Mouse (Mus musculus) brain, embryonic 14.5 days (tissue): ENCODE measurements around the gene Ttll4. TPM values are rescaled to one million over a fixed set of nuclear protein-coding genes. Genes with fewer than 3 reads are reported as not detected.
A peak's percentile ranks its signal among the peaks of the same experiment; 100 is the strongest.

ENCODE experiments used
- DNase-seq: peaks from one replicate; pipeline ENCODE4 v3.0.0-alpha.2; 2011; ENCODE audit warnings: low read depth
- CTCF ChIP-seq: fragments of 200-500 bp; IDR thresholded peaks from 2 replicates; pipeline ENCODE4 v1.5.1; 2012; ENCODE audit warnings: inconsistent platforms, mild to moderate bottlenecking, moderate library complexity, borderline replicate concordance; ENCODE audit not compliant: insufficient read depth, insufficient read length; ENCODE audit errors: extremely low read depth
- POLR2A ChIP-seq: fragments of 200-500 bp; IDR thresholded peaks from 2 replicates; pipeline ENCODE4 v1.6.1; 2012; ENCODE audit warnings: mild to moderate bottlenecking, inconsistent platforms, borderline replicate concordance; ENCODE audit not compliant: poor library complexity, insufficient read depth, insufficient read length, severe bottlenecking; ENCODE audit errors: extremely low read depth
- polyA plus RNA-seq: library from polyadenylated mRNA; depleted of rRNA; stranded (reverse); fragments of >200 nt; gene quantifications from 2 replicates; pipeline ENCODE4 v1.2.3, GENCODE M21; 2012; rRNA removed

The Ttll4 gene
- 35.0 and 45.0 TPM in 2 replicates for polyA plus RNA-seq

DNA sequence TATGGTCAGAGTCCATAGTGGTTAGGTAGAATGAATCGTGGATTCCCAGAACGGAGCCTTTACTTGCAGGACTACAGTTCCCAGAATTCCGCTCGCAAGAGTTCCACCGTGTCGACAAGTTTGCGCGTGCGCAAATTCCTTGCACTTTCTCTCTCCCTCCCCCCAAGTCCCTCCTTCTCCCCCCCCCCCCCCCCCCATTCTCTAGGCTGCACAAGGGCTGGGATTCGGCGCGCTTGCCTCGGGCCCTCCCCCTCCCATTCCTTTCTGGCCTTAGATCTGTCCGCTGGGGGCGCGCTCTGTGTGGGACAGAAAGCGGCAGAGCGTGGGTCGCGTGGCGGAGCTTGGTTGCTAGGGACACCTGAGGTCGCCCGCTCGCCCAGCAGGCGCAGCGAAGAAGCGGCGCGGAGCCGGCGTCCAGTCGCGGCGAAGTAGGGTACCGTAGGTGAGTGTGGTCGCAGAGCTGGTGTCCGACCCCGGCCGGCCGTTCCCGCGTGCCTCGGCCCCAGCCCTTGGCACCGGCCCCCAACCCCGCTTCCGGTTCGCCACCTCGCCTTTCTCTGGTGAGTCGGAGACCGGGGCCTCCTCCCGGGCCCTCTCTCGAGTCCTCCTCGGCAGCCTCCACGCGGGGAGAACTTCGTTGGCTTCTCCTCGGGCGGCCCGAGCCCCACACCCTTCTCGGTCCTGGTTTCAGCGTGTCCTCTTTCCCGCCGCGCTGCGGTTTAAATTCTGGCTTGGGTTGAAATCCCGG, at the start of gene Ttll4:
Ttll4 (plus strand) TSS at position 298 of the 748 bp plus-strand sequence.
- TF ChIP-seq POLR2A = 0 out of 2 replicates have a peak, but pooled peaks have one; percentile 32
- TF ChIP-seq CTCF = peak; percentile 67
- peak; percentile 99 for DNase-seq

DNA sequence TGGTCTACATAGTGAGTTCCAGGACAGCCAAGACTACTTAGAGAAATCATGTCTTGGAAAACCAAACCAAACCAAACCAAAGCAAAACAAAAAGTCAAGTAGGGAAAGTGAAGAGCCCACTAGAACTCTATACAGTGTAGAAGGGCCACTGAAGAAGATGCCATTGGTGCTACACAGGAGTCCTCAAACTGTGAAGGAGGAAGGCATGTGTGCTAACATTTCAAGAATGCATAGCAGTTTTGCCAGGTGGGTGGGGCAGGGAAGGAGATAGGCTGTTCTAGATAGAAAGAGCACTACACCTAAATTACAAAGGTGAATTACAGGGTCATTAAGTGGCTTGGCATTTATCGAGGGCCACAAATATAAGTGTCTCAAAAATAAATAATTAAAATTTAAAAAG, 37.4 kb upstream of the Ttll4 start:
- TF ChIP-seq CTCF (no peak), POLR2A (no peak)
- no peak for DNase-seq

DNA sequence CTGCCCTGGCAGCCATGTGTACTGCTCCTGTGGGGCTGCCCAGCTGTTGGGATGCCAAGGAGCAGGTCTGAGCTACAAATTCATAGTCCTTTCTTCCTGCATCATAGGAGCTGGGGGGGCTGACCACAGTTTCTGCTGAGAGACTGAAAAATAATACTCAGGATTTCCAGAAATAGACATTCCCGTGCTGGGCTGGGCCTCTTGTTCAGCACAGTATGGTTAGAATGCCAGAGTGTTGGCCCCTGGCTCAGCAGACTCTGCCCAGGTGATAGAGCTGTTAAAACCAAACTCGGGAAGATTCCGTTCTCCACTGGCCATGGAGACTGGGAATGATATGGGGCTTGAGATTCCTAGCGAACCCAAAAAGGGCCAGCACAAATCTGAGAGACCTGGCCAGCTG, 35.5 kb upstream of the Ttll4 start:
- no peak for DNase-seq
- TF ChIP-seq CTCF = no peak
- TF ChIP-seq POLR2A = no peak

DNA sequence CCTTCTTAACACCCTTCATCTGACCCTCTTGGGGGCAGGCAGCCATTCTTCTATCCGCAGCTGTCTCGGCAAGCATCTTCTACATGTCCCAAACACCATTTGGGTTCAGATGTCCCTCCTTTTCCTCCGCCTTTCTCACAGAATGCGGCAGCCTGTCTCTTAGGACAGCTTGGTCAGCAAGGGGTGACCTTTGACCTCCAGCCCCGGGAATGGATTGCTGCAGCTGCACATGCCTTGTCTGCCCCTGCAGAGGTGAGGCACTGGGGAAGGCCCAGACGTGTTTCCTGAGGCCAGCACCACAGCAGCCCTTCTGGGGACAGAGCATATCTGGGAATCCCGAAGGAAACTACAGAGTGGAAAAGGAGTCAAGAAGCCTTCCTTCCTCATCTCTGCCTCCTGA, 33.5 kb upstream of the Ttll4 start:
- DNase-seq = no peak
- TF ChIP-seq CTCF (no peak), POLR2A (no peak)

DNA sequence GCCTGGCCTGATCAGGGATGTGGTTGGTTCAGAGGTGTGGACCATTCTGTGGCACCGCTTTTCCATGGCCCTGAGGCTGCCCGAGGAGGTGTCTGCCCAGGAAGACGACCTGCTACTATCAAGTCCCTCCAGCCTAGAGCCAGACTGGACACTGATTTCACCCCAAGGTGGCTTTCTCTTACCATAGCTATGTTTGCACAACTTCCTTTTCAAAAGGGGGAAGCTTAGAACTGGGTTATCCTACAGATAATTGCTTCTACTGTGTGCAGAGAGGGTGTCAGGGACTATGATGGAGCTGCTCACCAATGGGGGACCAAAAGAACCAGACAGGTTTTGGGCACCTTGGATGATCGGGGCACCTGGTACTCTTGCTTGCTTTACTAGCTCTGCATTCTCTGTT, 28.8 kb upstream of the Ttll4 start:
- no peak for DNase-seq
- no peak for TF ChIP-seq POLR2A
- TF ChIP-seq CTCF = no peak

DNA sequence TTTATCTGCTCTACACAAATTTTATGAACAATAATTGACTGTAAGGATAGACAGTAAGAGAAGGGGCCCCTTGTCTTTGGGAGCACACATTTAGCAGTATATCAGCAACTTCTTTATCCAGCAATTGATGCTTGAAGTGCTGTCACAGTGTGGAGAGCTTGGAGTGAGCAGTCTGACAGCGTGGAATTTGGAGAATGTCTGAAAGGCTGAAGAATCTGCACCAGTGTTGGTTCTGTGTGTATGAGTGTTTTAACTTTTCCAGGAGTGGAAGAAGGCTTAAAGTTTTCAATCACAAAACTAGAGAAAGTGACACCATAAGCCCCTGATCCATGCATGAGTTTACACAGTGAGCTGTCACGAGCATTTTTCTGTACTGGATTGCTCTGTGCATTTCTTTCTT, 18.0 kb upstream of the Ttll4 start:
- no peak for DNase-seq

DNA sequence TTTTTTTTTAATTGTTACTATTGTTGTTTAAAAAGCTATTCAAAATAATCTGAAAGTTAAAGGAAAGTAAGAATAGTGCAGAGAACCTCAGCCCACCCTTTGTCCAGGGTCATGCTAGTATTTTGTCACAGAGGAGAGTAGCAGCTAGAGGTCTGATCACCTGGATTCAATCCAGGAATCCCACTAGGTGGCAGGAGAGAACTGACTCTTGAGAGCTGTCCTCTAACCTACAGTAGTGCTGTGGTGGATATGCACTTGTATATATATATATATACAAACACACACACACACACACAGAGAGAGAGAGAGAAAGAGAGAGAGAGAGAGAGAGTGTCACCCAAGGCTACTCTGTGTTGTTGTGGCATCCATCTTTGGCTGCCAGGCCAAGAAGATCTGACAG, 17.6 kb upstream of the Ttll4 start:
- TF ChIP-seq POLR2A (no peak), CTCF (peak; percentile 45; the same call in 1 of the 2 replicates)
- DNase-seq = peak; percentile 50

More for the DNA sequence above, 18.0 kb upstream of the Ttll4 start:
- TF ChIP-seq POLR2A = no peak
- no peak for TF ChIP-seq CTCF

DNA sequence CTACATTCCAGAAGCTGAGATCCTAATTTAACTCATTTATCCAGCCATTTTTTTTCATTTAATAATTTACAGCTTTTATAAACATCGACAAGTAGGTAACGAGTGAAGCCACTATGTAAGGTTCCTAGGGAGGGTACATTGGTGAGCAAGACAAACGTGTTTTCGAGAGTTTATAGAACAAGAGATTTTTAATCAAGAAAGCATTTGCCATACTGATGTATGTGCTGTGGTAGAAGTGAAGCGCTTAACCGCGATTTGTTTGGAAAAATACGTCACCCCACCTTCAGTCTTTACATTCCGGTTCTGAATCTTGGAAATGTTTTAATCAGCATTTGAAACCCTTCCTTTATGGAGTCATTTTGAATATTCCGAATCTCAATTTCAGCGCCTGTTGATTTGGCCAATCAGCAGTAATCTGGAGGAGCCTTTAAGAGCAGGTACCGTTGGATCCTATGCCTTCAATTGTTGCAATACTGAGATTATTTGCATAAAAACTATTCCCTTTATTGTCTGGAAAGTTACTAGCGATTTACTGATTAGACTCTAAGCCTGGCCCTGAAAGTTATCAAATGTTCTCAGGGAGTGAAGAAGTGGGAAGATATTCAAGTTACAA, 814 bp downstream of the Ttll4 start:
- TF ChIP-seq CTCF (no peak), POLR2A (no peak)
- DNase-seq = peak; percentile 30

DNA sequence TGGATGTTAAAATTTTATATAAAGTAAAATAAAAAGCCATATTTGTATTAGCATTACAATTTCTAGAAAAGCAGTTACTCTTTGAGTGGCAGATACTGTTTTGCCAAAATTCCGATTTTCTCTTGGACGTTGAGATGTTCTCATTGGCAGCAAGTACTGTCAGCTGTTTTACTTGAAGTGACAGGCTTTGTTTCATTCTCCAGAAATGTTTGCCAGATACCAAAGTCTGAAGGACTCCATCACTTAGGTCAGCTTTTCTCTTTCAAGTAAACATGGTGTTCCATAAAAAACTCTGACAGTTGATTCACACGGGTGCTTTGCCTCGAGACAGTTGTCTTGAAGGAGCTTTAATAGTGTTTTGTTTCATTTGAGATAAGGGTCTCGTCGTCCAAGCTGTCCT, 3.6 kb downstream of the Ttll4 start:
- no peak for TF ChIP-seq POLR2A
- DNase-seq = no peak

DNA sequence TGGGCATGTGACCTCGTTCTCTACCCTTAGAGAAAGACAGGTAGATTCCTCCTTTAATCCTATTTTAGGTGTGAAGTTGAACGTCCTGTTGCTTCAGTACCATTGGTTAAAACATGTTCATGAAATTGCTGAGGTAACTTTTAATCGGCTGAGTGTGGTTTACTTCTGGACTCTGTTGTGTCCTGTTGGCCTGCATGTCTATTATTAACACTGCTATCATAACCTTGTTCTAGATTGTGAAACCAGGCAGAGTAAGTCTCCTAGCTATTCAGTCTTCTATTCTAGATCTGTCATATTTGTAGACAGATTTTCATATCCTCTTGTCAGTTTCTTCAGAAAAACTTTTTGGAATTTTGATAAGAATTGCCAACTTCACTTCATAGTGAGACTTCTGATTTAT, 6.8 kb downstream of the Ttll4 start:
- no peak for DNase-seq
- TF ChIP-seq POLR2A = no peak
- no peak for TF ChIP-seq CTCF

DNA sequence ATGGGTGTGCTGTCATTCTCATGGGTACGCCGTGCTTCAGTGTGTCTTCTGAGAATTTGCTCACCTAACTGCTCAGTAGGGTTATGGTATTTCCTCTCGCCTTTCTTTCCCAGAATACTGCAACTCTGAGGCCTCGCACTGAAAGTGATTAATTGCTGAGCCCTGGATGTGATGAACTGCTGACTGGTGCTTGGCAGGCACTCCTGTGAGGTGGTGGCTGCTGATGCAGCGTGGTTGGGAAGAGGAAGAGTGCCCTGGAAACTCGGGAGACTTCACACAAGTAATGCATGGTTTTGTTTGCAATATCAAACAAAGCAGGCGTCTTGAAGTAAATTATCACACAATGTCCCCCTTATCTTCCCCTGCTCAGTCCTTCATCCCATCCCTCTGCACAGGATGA, 11.2 kb downstream of the Ttll4 start:
- TF ChIP-seq POLR2A (no peak), CTCF (no peak)
- DNase-seq = no peak

DNA sequence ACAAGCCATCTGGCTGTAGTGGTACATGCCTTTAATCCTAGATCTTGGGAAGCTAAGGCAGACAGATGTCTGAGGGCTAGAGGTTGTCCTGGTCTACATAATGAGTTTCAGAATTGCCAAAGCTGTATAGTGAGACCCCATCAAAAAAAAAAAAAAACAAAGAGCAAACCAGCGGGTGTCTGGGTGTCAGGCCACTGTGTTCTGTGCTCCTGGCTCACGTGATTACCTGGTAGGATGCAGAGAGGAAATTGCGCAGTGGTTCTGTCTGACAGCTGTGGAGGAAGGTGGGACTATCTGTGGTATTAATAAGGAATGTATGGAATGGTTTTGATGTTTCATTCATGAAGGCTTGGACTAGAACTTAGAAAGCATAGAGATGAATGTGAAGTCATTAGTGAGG, 15.3 kb downstream of the Ttll4 start:
- no peak for TF ChIP-seq CTCF
- no peak for TF ChIP-seq POLR2A
- peak; percentile 22 for DNase-seq
